Mouse (Mus musculus) CH12.LX (cell line): ENCODE data around the gene Mmp24.

ENCODE experiments used
- CTCF ChIP-seq, 2 experiments: IDR thresholded peaks in 1 of 2; conservative IDR thresholded peaks in 1 of 2; 2 replicates each; pipeline ENCODE4 v1.5.1; 2011 to 2012; ENCODE audit warnings: low read depth in 2 of 2, low read length in 2 of 2, improper control_type of control experiment in 1 of 2, inconsistent platforms in 1 of 2, mild to moderate bottlenecking in 1 of 2, moderate library complexity in 1 of 2
- POLR2A ChIP-seq: IDR thresholded peaks from 2 replicates; pipeline ENCODE4 v1.6.1; 2011; ENCODE audit warnings: low read depth, mild to moderate bottlenecking, improper control_type of control experiment, low read length

GRCm38 (mm10) chr2:155820779-155821178 lies 45.6 kb downstream of the Mmp24 start:
- TF ChIP-seq CTCF (conservative IDR thresholded peaks at IDR 0.05 in 1 of 2, IDR thresholded peaks at IDR 0.05 in 1 of 2; ENCODE audit: low read depth in 2 of 2, low read length in 2 of 2) = no peak
- TF ChIP-seq POLR2A = no peak
